Mouse (Mus musculus): Measurements from ENCODE around the gene Dlg2. TPM values are rescaled to one million over a fixed set of nuclear protein-coding genes. Genes with fewer than 3 reads are reported as not detected.

The Dlg2 gene
- polyA plus RNA-seq, 1 experiment: 0.01 TPM

DNA sequence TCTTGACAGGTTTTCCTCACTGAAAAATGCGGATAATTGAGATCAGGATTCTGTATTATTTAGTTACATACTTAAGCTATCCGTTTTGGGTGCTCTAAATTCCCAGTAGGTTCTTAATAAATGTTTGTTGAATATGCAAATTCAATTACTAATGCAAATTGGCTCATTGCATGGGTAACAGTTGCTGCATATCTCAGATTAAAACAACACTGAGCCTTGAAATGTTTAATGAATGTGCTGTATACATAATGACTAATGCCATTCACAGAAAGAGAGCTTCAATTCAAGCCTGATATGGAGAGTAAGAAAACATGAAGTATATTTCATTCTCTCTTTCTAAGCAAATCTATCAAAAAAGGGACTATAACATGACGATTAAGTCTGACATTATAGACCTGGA lies 1039.8 kb downstream of the Dlg2 start:
- TF ChIP-seq MAX (IDR thresholded peaks at IDR 0.05): no peak
- H3K27me3 ChIP-seq (ENCODE audit: control insufficient read depth, insufficient read depth, insufficient read length): no peaks in the 10 kb centered on the region
- no peaks in the 10 kb centered on the region for H3K36me3 ChIP-seq (ENCODE audit: control insufficient read depth, insufficient read depth)
- no peaks in the 10 kb centered on the region for H3K79me3 ChIP-seq (ENCODE audit: low read depth)
- H3ac ChIP-seq (ENCODE audit: control insufficient read depth, insufficient read length, low read depth): no peak overlapping the region
- H3K79me2 ChIP-seq (ENCODE audit: control insufficient read depth, insufficient read depth): no peaks in the 10 kb centered on the region
- no peak overlapping the region for H3K4me3 ChIP-seq (ENCODE audit: insufficient read depth, poor library complexity, severe bottlenecking)

DNA sequence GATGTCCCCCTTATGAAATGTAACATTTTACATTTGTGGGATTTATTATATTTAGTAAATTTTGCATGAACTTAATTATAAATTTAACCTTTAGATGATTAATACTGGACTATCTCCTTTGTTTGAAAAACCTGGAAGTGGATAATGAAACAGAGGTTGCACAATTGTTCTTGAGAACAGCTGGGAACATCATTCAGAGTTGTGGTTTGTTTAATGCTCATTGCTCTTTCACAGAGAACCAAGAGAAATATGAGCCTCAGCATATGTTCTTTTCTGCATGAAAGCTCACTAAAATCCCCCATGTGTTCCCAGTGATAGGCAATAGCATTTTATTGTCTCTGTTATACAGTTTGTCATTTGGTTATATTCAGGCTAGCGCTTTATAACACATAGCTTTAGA lies 1049.4 kb downstream of the Dlg2 start:
- Histone ChIP-seq H3ac (ENCODE audit: control insufficient read depth, insufficient read length, low read depth) (no peak overlapping the region), H3K79me3 (ENCODE audit: low read depth) (no peaks in the 10 kb centered on the region), H3K36me3 (ENCODE audit: control insufficient read depth, insufficient read depth) (no peaks in the 10 kb centered on the region), H3K79me2 (ENCODE audit: control insufficient read depth, insufficient read depth) (no peaks in the 10 kb centered on the region), H3K4me3 (ENCODE audit: insufficient read depth, poor library complexity, severe bottlenecking) (no peak overlapping the region), H3K27me3 (ENCODE audit: control insufficient read depth, insufficient read depth, insufficient read length) (no peaks in the 10 kb centered on the region)
- TF ChIP-seq CEBPB (IDR thresholded peaks at IDR 0.05; ENCODE audit: low read depth): peak; percentile 73
- peak; percentile 51 for TF ChIP-seq MYOD1 (IDR thresholded peaks at IDR 0.05; ENCODE audit: control insufficient read depth, insufficient read length, low read depth)
- no peak for TF ChIP-seq MAX (IDR thresholded peaks at IDR 0.05)

DNA sequence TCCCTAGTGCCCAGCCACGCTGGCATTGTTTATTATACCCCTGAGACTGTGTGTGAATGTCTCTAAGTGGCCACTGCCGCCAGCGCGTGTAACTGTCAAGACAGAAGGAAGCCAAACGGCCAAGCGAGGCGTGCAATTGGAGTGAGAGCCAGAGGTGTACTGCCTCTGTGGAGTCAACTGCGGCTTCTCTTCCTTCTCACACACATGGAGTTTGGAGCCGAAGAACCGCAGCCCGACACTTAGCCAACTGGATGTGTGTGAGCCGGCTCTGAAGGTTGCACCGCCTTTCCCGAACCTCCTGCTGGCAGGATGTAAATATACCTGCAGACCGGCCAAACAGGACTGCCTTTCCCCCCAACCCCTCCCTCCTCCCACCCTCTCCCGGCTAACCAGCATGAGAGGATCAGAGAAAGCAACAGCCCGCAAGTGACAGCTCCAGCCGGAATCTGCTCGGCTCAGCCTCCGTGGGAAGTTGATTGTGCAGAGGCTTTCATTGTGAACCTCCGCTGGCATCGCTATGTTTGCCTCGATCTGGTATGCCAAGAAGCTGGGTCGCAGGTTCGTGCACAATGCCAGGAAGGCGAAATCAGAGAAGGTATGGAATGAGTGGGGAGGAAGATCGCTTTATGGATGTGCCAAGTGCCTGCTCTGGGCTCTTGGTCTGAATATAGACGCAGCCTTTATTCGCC lies 1066.3 kb downstream of the Dlg2 start:
- H3K79me2 ChIP-seq (ENCODE audit: control insufficient read depth, insufficient read depth): no peaks in the 10 kb centered on the region

DNA sequence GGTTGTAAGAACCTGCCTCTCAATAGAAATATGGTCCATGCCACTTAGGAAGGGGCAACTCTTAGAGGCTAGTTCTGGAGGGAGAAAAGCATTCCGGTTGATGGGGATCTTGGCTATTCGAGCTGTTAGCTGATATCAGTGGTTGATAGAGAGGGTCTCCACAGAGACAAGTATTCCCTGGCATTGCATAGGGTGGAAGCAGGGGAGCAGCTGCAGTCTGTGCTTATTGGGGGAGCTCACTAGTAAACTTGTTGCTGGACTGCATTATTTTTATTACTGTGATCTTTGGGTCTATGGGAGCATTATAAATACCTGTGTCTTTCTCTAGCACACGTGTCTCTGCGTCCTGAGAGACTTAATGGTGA lies 1066.8 kb downstream of the Dlg2 start:
- Histone ChIP-seq H3K4me3 (ENCODE audit: insufficient read depth, poor library complexity, severe bottlenecking) (no peak overlapping the region), H3K79me2 (ENCODE audit: control insufficient read depth, insufficient read depth) (no peaks in the 10 kb centered on the region), H3K36me3 (ENCODE audit: control insufficient read depth, insufficient read depth) (no peaks in the 10 kb centered on the region), H3ac (ENCODE audit: control insufficient read depth, insufficient read length, low read depth) (no peak overlapping the region), H3K27me3 (ENCODE audit: control insufficient read depth, insufficient read depth, insufficient read length) (no peaks in the 10 kb centered on the region), H3K79me3 (ENCODE audit: low read depth) (no peaks in the 10 kb centered on the region)
- TF ChIP-seq FOSL1 (IDR thresholded peaks at IDR 0.05; ENCODE audit: insufficient read depth, low read length, poor library complexity, severe bottlenecking) (no peak), CTCF (IDR thresholded peaks at IDR 0.05; ENCODE audit: control insufficient read depth, insufficient read depth, insufficient read length) (no peak)

More for the DNA sequence above, 1066.3 kb downstream of the Dlg2 start:
- no peak overlapping the region for H3ac ChIP-seq (ENCODE audit: control insufficient read depth, insufficient read length, low read depth)
- H3K79me3 ChIP-seq (ENCODE audit: low read depth): no peaks in the 10 kb centered on the region
- no peak overlapping the region for H3K4me3 ChIP-seq (ENCODE audit: insufficient read depth, poor library complexity, severe bottlenecking)
- no peak for TF ChIP-seq USF1 (IDR thresholded peaks at IDR 0.05; ENCODE audit: low read depth)
- H3K27me3 ChIP-seq (ENCODE audit: control insufficient read depth, insufficient read depth, insufficient read length): no peaks in the 10 kb centered on the region
- no peaks in the 10 kb centered on the region for H3K36me3 ChIP-seq (ENCODE audit: control insufficient read depth, insufficient read depth)

DNA sequence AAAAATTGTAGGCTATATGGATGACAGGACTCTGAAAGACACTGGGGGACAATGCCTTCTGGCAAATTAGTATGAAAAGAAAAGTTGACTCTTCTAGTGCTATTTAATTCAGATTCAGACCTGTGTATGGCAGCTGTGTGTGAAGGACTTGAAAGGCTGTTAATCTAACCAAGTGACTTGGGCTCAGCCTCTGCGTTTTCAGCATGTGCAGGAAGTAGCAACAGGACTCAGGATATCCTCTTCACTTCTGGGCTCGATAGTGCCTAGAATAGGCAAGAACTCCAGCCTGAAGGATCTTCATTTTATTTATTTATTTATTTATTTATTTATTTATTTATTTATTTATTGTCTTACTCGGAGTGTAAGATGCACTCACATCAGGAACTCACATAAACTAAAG lies 1068.1 kb downstream of the Dlg2 start:
- Histone ChIP-seq H3K79me2 (ENCODE audit: control insufficient read depth, insufficient read depth) (no peaks in the 10 kb centered on the region), H3K36me3 (ENCODE audit: control insufficient read depth, insufficient read depth) (no peaks in the 10 kb centered on the region), H3K27me3 (ENCODE audit: control insufficient read depth, insufficient read depth, insufficient read length) (no peaks in the 10 kb centered on the region), H3K4me3 (ENCODE audit: insufficient read depth, poor library complexity, severe bottlenecking) (no peak overlapping the region), H3K79me3 (ENCODE audit: low read depth) (no peaks in the 10 kb centered on the region), H3ac (ENCODE audit: control insufficient read depth, insufficient read length, low read depth) (no peak overlapping the region)
- TF ChIP-seq MAX (IDR thresholded peaks at IDR 0.05): no peak
- no peak for TF ChIP-seq CTCF (IDR thresholded peaks at IDR 0.05; ENCODE audit: control insufficient read depth, insufficient read depth, insufficient read length)
- TF ChIP-seq USF1 (IDR thresholded peaks at IDR 0.05; ENCODE audit: low read depth): no peak
- no peak for TF ChIP-seq MYOG (IDR thresholded peaks at IDR 0.05; ENCODE audit: control insufficient read depth, extremely low read depth, insufficient read length)
- TF ChIP-seq MYOD1 (IDR thresholded peaks at IDR 0.05; ENCODE audit: control insufficient read depth, insufficient read length, low read depth): no peak
- TF ChIP-seq FOSL1 (IDR thresholded peaks at IDR 0.05; ENCODE audit: insufficient read depth, low read length, poor library complexity, severe bottlenecking): no peak
- no peak for TF ChIP-seq CEBPB (IDR thresholded peaks at IDR 0.05; ENCODE audit: low read depth)

DNA sequence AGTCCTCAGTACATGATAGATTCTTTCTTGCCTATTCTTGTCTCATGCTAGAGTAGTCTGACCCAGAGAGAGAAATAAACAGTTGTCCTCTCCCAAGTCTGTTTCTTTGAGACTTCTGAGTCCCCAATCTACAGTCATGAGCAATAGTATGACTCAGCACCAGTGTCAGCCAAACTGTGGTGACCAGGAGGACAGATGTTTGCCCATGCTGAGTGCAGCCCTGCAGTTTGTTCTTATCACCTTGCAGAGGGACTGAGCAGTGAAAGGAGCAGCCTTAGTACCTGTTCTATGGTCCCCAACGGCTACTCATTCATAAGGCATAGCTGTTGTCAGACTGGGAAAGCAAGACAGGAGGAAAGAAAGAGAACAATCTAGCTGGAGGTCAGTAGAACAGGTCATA lies 1072.3 kb downstream of the Dlg2 start:
- Histone ChIP-seq H3K79me3 (ENCODE audit: low read depth) (no peaks in the 10 kb centered on the region), H3K79me2 (ENCODE audit: control insufficient read depth, insufficient read depth) (no peaks in the 10 kb centered on the region), H3K27me3 (ENCODE audit: control insufficient read depth, insufficient read depth, insufficient read length) (no peaks in the 10 kb centered on the region), H3K4me3 (ENCODE audit: insufficient read depth, poor library complexity, severe bottlenecking) (no peak overlapping the region), H3ac (ENCODE audit: control insufficient read depth, insufficient read length, low read depth) (no peak overlapping the region), H3K36me3 (ENCODE audit: control insufficient read depth, insufficient read depth) (no peaks in the 10 kb centered on the region)
- TF ChIP-seq MYOG (IDR thresholded peaks at IDR 0.05; ENCODE audit: control insufficient read depth, extremely low read depth, insufficient read length) (no peak), MYOD1 (IDR thresholded peaks at IDR 0.05; ENCODE audit: control insufficient read depth, insufficient read length, low read depth) (peak; percentile 38), FOSL1 (IDR thresholded peaks at IDR 0.05; ENCODE audit: insufficient read depth, low read length, poor library complexity, severe bottlenecking) (peak; percentile 16)

DNA sequence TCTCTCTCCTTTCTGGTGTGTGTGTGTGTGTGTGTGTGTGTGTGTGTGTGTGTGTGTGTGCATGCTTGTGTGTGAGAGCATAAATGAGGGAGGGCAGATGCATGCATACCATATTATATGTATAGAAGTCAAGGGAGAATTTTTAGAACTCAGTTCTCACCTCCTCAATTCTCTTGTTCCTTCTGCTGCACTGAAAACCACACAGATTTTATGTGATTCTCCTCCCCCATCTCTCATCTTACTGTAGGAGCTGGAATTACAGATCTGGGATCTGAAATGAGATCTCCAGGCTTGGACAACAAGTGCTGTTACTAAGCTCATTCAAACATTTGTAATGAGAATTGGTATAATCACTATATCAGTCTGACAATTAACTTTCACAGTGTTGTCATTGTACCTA lies 1081.1 kb downstream of the Dlg2 start:
- no peak overlapping the region for H3K4me3 ChIP-seq (ENCODE audit: insufficient read depth, poor library complexity, severe bottlenecking)
- TF ChIP-seq FOSL1 (IDR thresholded peaks at IDR 0.05; ENCODE audit: insufficient read depth, low read length, poor library complexity, severe bottlenecking) (no peak), CTCF (IDR thresholded peaks at IDR 0.05; ENCODE audit: control insufficient read depth, insufficient read depth, insufficient read length) (no peak), USF1 (IDR thresholded peaks at IDR 0.05; ENCODE audit: low read depth) (no peak), CEBPB (IDR thresholded peaks at IDR 0.05; ENCODE audit: low read depth) (no peak), MYOG (IDR thresholded peaks at IDR 0.05; ENCODE audit: control insufficient read depth, extremely low read depth, insufficient read length) (no peak), MYOD1 (IDR thresholded peaks at IDR 0.05; ENCODE audit: control insufficient read depth, insufficient read length, low read depth) (no peak), MAX (IDR thresholded peaks at IDR 0.05) (no peak)
- H3K79me3 ChIP-seq (ENCODE audit: low read depth): no peaks in the 10 kb centered on the region
- H3K27me3 ChIP-seq (ENCODE audit: control insufficient read depth, insufficient read depth, insufficient read length): no peaks in the 10 kb centered on the region
- H3K36me3 ChIP-seq (ENCODE audit: control insufficient read depth, insufficient read depth): no peaks in the 10 kb centered on the region
- H3K79me2 ChIP-seq (ENCODE audit: control insufficient read depth, insufficient read depth): no peaks in the 10 kb centered on the region
- no peak overlapping the region for H3ac ChIP-seq (ENCODE audit: control insufficient read depth, insufficient read length, low read depth)

Measured in C2C12 (cell line).